Mouse (Mus musculus) liver, embryonic 12.5 days (tissue): ENCODE results near the gene Homer1. TPM values are rescaled to one million over a fixed set of nuclear protein-coding genes. Genes with fewer than 3 reads are reported as not detected.

Source experiments
- ATAC-seq: fragments of 200-750 bp; cut with Nextera tagmentation; 2 replicates; pipeline ENCODE4 v1.8.0; 2017; ENCODE audit warnings: moderate number of reproducible peaks, mild to moderate bottlenecking, moderate library complexity
- H3K27ac ChIP-seq: fragments of 300-500 bp; sonication (generic); 2 replicates; pipeline ENCODE4 v1.5.1; 2016; ENCODE audit warnings: mild to moderate bottlenecking
- H3K27me3 ChIP-seq: fragments of 300-500 bp; sonication (generic); replicated peaks from 2 replicates; pipeline ENCODE4 v1.6.1; 2016; ENCODE audit warnings: mild to moderate bottlenecking, moderate library complexity
- H3K36me3 ChIP-seq: fragments of 300-500 bp; sonication (generic); 2 replicates; pipeline ENCODE4 v1.6.1; 2016; ENCODE audit warnings: mild to moderate bottlenecking, moderate library complexity
- H3K4me1 ChIP-seq: fragments of 300-500 bp; sonication (generic); 2 replicates; pipeline ENCODE4 v1.6.1; 2016
- H3K4me2 ChIP-seq: fragments of 300-500 bp; sonication (generic); 2 replicates; pipeline ENCODE4 v1.6.1; 2016; ENCODE audit warnings: mild to moderate bottlenecking, moderate library complexity
- H3K4me3 ChIP-seq: fragments of 300-500 bp; sonication (generic); 2 replicates; pipeline ENCODE4 v1.5.1; 2016; ENCODE audit warnings: mild to moderate bottlenecking, moderate library complexity
- H3K9ac ChIP-seq: fragments of 300-500 bp; sonication (generic); 2 replicates; pipeline ENCODE4 v1.6.1; 2016; ENCODE audit warnings: mild to moderate bottlenecking, moderate library complexity
- H3K9me3 ChIP-seq: fragments of 300-500 bp; sonication (generic); replicated peaks from 2 replicates; pipeline ENCODE4 v1.6.1; 2016; ENCODE audit warnings: mild to moderate bottlenecking, moderate library complexity
- WGBS: fragments of 180-500 bp; shearing (Covaris S2); methylation state at CpG from one replicate; pipeline ENCODE4 v1.1.7; 2016; ENCODE audit not compliant: insufficient replicate concordance; 5-methylcytosine and 5-hydroxymethylcytosine counted together
- polyA plus RNA-seq: library from polyadenylated mRNA; unstranded; fragments of >200 nt; fragmentation: Nextera tagmentation; extraction: Ambion mirVana; gene quantifications from 2 replicates; pipeline ENCODE4 v1.2.1, GENCODE M21; 2016

Gene Homer1
- polyA plus RNA-seq, 1 experiment from 2014 or later = 7.1 TPM

- 80% methylated on average over 1 of the region's 1 CpGs for WGBS
These were observed 45.0 kb downstream of the Homer1 start for GRCm38 (mm10) chr13:93344395-93344794.

DNA sequence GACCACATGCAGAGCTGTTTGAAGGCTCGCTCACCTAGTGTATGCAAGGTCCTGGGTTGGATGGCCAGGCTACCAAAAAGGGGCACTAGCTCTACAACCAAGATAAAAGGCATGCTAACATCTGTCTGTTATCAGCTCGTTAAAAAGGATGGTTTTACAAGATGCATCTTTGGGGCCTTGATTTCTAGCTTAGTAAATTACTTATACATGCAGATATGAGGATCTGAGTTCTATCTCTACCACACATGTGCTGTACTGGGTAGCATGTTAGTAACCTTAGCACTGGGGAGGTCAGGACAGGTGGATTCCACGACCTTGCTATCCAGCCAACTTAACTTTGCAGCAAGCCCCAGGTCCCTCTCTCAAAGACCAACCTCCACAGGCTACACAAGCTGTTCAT, 46.4 kb downstream of the Homer1 start:
- H3K9ac ChIP-seq = no peak overlapping the region

More at GRCm38 (mm10) chr13:93344395-93344794, 45.0 kb downstream of the Homer1 start:
- Histone ChIP-seq H3K9me3 (no peaks in the 10 kb centered on the region), H3K4me1 (peaks cover 45% of the 10 kb centered on the region), H3K4me2 (no peak overlapping the region), H3K27ac (0 out of 2 replicates have a peak overlapping the region, but pooled peaks have one; percentile 51), H3K36me3 (peaks cover 3% of the 10 kb centered on the region; the same call in 1 of the 2 replicates), H3K27me3 (no peaks in the 10 kb centered on the region), H3K4me3 (no peak overlapping the region), H3K9ac (no peak overlapping the region)
- ATAC-seq = no peak

GRCm38 (mm10) chr13:93352030-93352429, 52.6 kb downstream of the Homer1 start:
- Histone ChIP-seq H3K27ac (no peak overlapping the region), H3K9me3 (no peaks in the 10 kb centered on the region), H3K36me3 (peaks cover 18% of the 10 kb centered on the region), H3K27me3 (no peaks in the 10 kb centered on the region), H3K4me3 (no peak overlapping the region), H3K4me2 (no peak overlapping the region), H3K9ac (no peak overlapping the region), H3K4me1 (peaks cover 14% of the 10 kb centered on the region)
- 58% methylated on average over 2 of the region's 2 CpGs for WGBS
- ATAC-seq = peak; percentile 65

More for the DNA sequence above, 46.4 kb downstream of the Homer1 start:
- Histone ChIP-seq H3K4me1 (peaks cover 37% of the 10 kb centered on the region), H3K4me3 (no peak overlapping the region), H3K9me3 (no peaks in the 10 kb centered on the region), H3K36me3 (peaks cover 10% of the 10 kb centered on the region), H3K27me3 (no peaks in the 10 kb centered on the region), H3K4me2 (peak overlapping the region; percentile 18), H3K27ac (peak overlapping the region; percentile 46)
- ATAC-seq = peak; percentile 90
- 46% methylated on average over 3 of the region's 3 CpGs for WGBS

GRCm38 (mm10) chr13:93354420-93355278, 55.2 kb downstream of the Homer1 start:
- 73% methylated on average over 7 of the region's 7 CpGs for WGBS
- Histone ChIP-seq H3K9ac (no peak overlapping the region), H3K27ac (0 out of 2 replicates have a peak overlapping the region, but pooled peaks have one; percentile 26), H3K36me3 (peaks cover 16% of the 10 kb centered on the region), H3K4me3 (no peak overlapping the region), H3K4me1 (peaks cover 16% of the 10 kb centered on the region), H3K4me2 (no peak overlapping the region), H3K27me3 (no peaks in the 10 kb centered on the region), H3K9me3 (no peaks in the 10 kb centered on the region)
- ATAC-seq = no peak

DNA sequence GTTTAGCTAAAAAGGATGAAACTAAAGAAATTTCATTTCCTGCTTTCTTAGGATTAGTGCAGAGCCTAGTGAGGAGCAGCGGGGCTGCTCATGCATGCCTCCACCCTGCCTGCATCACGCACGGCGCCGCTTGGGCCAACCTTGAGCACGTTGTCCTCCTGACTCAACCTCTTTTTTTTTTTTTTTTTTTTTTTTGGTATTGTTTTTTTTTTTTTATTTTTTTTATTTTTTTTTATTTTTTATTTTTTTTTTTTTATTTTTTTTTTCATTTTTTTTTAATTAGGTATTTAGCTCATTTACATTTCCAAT, 55.8 kb downstream of the Homer1 start:
- Histone ChIP-seq H3K27me3 (no peaks in the 10 kb centered on the region), H3K27ac (no peak overlapping the region), H3K4me2 (no peak overlapping the region), H3K4me1 (peaks cover 14% of the 10 kb centered on the region), H3K9ac (no peak overlapping the region), H3K4me3 (no peak overlapping the region), H3K9me3 (no peaks in the 10 kb centered on the region), H3K36me3 (peaks cover 12% of the 10 kb centered on the region; the same call in 1 of the 2 replicates)
- no peak for ATAC-seq
- 93% methylated on average over 6 of the region's 6 CpGs for WGBS

DNA sequence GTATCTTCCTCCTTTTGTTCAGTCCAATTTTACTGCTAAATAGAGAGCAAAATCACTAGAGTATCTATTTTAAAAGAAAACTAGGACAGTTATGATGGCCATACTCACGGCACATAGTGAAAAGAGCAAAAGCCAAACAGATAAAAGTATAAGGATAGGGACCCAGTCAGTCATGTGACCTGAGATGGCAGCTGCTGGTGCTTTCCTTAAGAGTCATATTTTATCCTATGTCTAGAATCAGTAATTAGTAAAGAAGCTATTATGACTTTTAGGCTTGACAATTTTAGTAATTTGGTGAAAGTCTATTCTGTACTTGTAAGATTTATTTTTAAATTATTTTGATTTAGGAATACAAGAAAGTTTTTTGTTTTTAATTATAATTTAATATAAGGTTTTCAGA, 59.1 kb downstream of the Homer1 start:
- Histone ChIP-seq H3K4me3 (no peak overlapping the region), H3K36me3 (peaks cover 15% of the 10 kb centered on the region), H3K27ac (no peak overlapping the region), H3K4me1 (peaks cover 3% of the 10 kb centered on the region; the same call in 1 of the 2 replicates), H3K9me3 (no peaks in the 10 kb centered on the region), H3K27me3 (no peaks in the 10 kb centered on the region), H3K9ac (no peak overlapping the region), H3K4me2 (no peak overlapping the region)
- ATAC-seq = no peak
- 72% methylated on average over 1 of the region's 1 CpGs for WGBS

GRCm38 (mm10) chr13:93367555-93367954, 68.1 kb downstream of the Homer1 start:
- ATAC-seq = peak; percentile 51; the same call in 1 of the 2 replicates
- H3K27me3 ChIP-seq = no peaks in the 10 kb centered on the region
- H3K36me3 ChIP-seq = peaks cover 7% of the 10 kb centered on the region; the same call in 1 of the 2 replicates
- H3K9me3 ChIP-seq = no peaks in the 10 kb centered on the region
- H3K27ac ChIP-seq = no peak overlapping the region
- H3K4me1 ChIP-seq = peaks cover 5% of the 10 kb centered on the region; the same call in 1 of the 2 replicates
- H3K4me2 ChIP-seq = no peak overlapping the region
- 46% methylated on average over 5 of the region's 5 CpGs for WGBS
- no peak overlapping the region for H3K9ac ChIP-seq
- H3K4me3 ChIP-seq = no peak overlapping the region

DNA sequence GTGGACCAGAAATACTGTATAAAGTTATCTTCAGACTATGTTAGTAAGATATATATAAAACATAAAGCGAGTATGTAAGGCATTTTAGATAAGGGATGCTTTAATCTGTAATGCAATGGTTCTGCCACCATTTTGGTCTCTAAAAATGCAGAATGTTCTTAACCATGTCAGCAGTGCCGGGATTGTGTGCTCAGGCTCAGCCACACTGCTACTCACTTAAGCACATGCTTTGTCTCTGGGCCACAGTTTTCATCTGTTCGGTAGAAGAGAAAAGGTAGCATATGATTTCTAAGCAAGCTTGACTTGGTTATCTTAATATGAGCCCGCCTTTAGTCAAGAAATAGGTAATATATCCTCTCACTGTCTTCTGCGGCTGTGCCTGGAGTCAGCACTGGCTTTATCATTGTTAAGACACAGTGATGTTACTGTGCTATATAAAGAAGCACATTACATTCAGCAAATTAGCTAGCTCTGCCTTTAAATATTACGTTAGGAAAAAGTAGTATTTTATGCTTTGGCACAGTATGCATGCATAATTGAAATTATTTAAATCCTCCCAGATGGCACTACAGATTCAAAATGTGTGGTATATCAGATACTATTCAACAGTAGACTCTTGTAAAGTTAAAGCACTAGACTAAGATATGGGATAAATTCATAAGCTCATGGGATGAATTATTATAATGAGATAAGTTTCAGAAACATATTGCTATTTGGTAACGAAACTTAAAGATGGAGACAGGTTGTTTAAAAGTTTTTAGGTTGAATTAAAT, 69.6 kb downstream of the Homer1 start:
- ATAC-seq = no peak
- Histone ChIP-seq H3K9ac (no peak overlapping the region), H3K4me3 (no peak overlapping the region), H3K4me2 (no peak overlapping the region), H3K27me3 (no peaks in the 10 kb centered on the region), H3K9me3 (peaks cover under 1% of the 10 kb centered on the region; the same call in 1 of the 2 replicates), H3K27ac (no peak overlapping the region), H3K4me1 (peaks cover 11% of the 10 kb centered on the region), H3K36me3 (peaks cover 2% of the 10 kb centered on the region)
- WGBS = 79% methylated on average over 7 of the region's 7 CpGs

- Histone ChIP-seq H3K27me3 (no peaks in the 10 kb centered on the region), H3K9ac (no peak overlapping the region), H3K4me3 (no peak overlapping the region), H3K9me3 (peaks cover 5% of the 10 kb centered on the region; the same call in 1 of the 2 replicates), H3K36me3 (peaks cover 9% of the 10 kb centered on the region), H3K4me1 (peaks cover 19% of the 10 kb centered on the region), H3K27ac (no peak overlapping the region), H3K4me2 (no peak overlapping the region)
- no peak for ATAC-seq
- WGBS = 85% methylated on average over 5 of the region's 5 CpGs
These were observed 75.0 kb downstream of the Homer1 start for GRCm38 (mm10) chr13:93374457-93374856.

- peak overlapping the region; percentile 17 for H3K9ac ChIP-seq
- H3K4me2 ChIP-seq = no peak overlapping the region
- H3K36me3 ChIP-seq = peaks cover 9% of the 10 kb centered on the region
- ATAC-seq = no peak
- H3K4me1 ChIP-seq = peaks cover 51% of the 10 kb centered on the region
- no peaks in the 10 kb centered on the region for H3K27me3 ChIP-seq
- peaks cover 5% of the 10 kb centered on the region; the same call in 1 of the 2 replicates for H3K9me3 ChIP-seq
- H3K4me3 ChIP-seq = no peak overlapping the region
- peak overlapping the region; percentile 74; the same call in 1 of the 2 replicates for H3K27ac ChIP-seq
- WGBS = 77% methylated on average over 1 of the region's 1 CpGs
These were observed 79.1 kb downstream of the Homer1 start for GRCm38 (mm10) chr13:93378493-93378892.

GRCm38 (mm10) chr13:93380399-93381063, 81.1 kb downstream of the Homer1 start:
- Histone ChIP-seq H3K27ac (peak overlapping the region; percentile 95), H3K9ac (peak overlapping the region; percentile 62), H3K4me3 (no peak overlapping the region), H3K27me3 (no peaks in the 10 kb centered on the region), H3K4me1 (peaks cover 70% of the 10 kb centered on the region), H3K9me3 (no peaks in the 10 kb centered on the region), H3K36me3 (no peaks in the 10 kb centered on the region), H3K4me2 (peak overlapping the region; percentile 52)
- 48% methylated on average over 8 of the region's 8 CpGs for WGBS
- peak; percentile 74 for ATAC-seq
